Mouse (Mus musculus): ENCODE results near the gene Dnajc3. TPM values are rescaled to one million over a fixed set of nuclear protein-coding genes. Genes with fewer than 3 reads are reported as not detected.

The Dnajc3 gene
- 23.3 to 27.2 TPM (median 26.3 TPM) in 4 replicates for total RNA-seq (2023)

GRCm38 (mm10) chr14:118937533-118938492, at the start of gene Dnajc3:
Gene Dnajc3, plus strand, starts transcription at chr14:118937976.

GRCm38 (mm10) chr14:118924673-118925615, 12.8 kb upstream of the Dnajc3 start, which contains the start of gene Dzip1:
Gene Dzip1, minus strand, starts transcription at chr14:118925460.

Other genes starting within 250 kb of the Dnajc3 start
- gene Abcc4, start 231.8 kb upstream of the Dnajc3 start, total RNA-seq (2023) = 13.3 to 18.1 TPM (median 16.5 TPM) in 4 replicates
- 0.89 to 3.2 TPM (median 1.2 TPM) in 4 replicates for gene Cldn10, start 150.1 kb upstream of the Dnajc3 start, total RNA-seq (2023)
- gene Dzip1, start 12.5 kb upstream of the Dnajc3 start, total RNA-seq (2023) = 0.61 to 0.75 TPM (median 0.66 TPM) in 4 replicates
- gene Uggt2, start 161.5 kb downstream of the Dnajc3 start, total RNA-seq (2023) = 2.6 to 6.4 TPM (median 3.6 TPM) in 4 replicates
- not detected in 4 replicates for gene Hs6st3, start 200.4 kb downstream of the Dnajc3 start, total RNA-seq (2023)